Mouse (Mus musculus): ENCODE data around the gene Begain.

DNA sequence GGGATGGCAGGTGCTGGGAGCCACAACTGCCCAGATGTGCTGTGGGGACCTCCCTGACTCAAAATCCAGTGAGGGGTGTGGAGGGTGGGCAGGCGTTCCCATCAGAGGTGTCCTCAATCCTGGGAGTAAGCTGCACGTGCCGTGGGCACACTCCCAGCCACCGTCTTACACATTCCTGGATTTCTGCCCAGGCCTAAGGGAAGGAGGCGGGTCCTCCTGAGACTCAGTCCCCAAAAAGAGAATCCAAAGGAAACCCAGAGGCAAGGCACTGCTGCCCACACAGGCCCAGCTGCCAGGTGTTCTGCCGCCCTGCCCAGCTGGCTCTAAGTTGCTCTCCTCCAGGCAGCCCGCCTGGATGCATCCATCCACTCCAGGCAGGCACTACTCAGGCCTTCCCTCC is 28.7 kb downstream of the Begain start:
- TF ChIP-seq POLR2A (IDR thresholded peaks at IDR 0.05; ENCODE audit: borderline replicate concordance, insufficient read depth, low read length), result no peak
- TF ChIP-seq CTCF (IDR thresholded peaks at IDR 0.05; ENCODE audit: borderline replicate concordance, insufficient read depth, low read depth, low read length), result no peak

Measured in cerebellum, adult 2 months (tissue).